Mouse (Mus musculus) C2C12 (cell line): ENCODE results near the gene Kcnip1. TPM values are rescaled to one million over a fixed set of nuclear protein-coding genes. Genes with fewer than 3 reads are reported as not detected.

Experiments used
- H3K27me3 ChIP-seq: one replicate; pipeline ENCODE4 v1.6.1; 2011; ENCODE audit not compliant: control insufficient read depth, insufficient read depth, insufficient read length
- H3K36me3 ChIP-seq: one replicate; pipeline ENCODE4 v1.6.1; 2011; ENCODE audit not compliant: control insufficient read depth, insufficient read depth
- H3K4me3 ChIP-seq: one replicate; pipeline ENCODE4 v1.5.1; 2011; ENCODE audit warnings: mild to moderate bottlenecking, control low read depth; ENCODE audit not compliant: poor library complexity, insufficient read depth, severe bottlenecking
- H3K79me2 ChIP-seq: one replicate; pipeline ENCODE4 v1.6.1; 2011; ENCODE audit not compliant: control insufficient read depth, insufficient read depth
- H3K79me3 ChIP-seq: one replicate; pipeline ENCODE4 v1.6.1; 2011; ENCODE audit warnings: low read depth, control low read depth
- H3ac ChIP-seq: one replicate; pipeline ENCODE3; 2011; ENCODE audit warnings: low read depth; ENCODE audit not compliant: control insufficient read depth, insufficient read length
- CEBPB ChIP-seq: IDR thresholded peaks from one replicate; pipeline ENCODE4 v1.6.1; 2011; ENCODE audit warnings: low read depth, mild to moderate bottlenecking, control low read depth, moderate library complexity
- CTCF ChIP-seq: IDR thresholded peaks from one replicate; pipeline ENCODE4 v1.5.1; 2011; ENCODE audit not compliant: control insufficient read depth, insufficient read depth, insufficient read length
- FOSL1 ChIP-seq: IDR thresholded peaks from one replicate; pipeline ENCODE4 v1.8.0; 2011; ENCODE audit warnings: mild to moderate bottlenecking, low read length; ENCODE audit not compliant: poor library complexity, insufficient read depth, severe bottlenecking
- MAX ChIP-seq: IDR thresholded peaks from one replicate; pipeline ENCODE4 v1.6.1; 2011; ENCODE audit warnings: mild to moderate bottlenecking, control low read depth
- MYOD1 ChIP-seq: IDR thresholded peaks from one replicate; pipeline ENCODE4 v1.6.1; 2011; ENCODE audit warnings: low read depth; ENCODE audit not compliant: control insufficient read depth, insufficient read length
- MYOG ChIP-seq: IDR thresholded peaks from one replicate; pipeline ENCODE4 v1.6.1; 2011; ENCODE audit not compliant: control insufficient read depth, insufficient read length; ENCODE audit errors: extremely low read depth
- USF1 ChIP-seq: IDR thresholded peaks from one replicate; pipeline ENCODE4 v1.6.1; 2011; ENCODE audit warnings: low read depth, mild to moderate bottlenecking, control low read depth, moderate library complexity
- polyA plus RNA-seq: library from polyadenylated mRNA; unstranded; fragments of >200 nt; fragmentation: generic; extraction: Trizol; gene quantifications from one replicate; pipeline ENCODE4 v1.2.1, GENCODE M21; 2012; ENCODE audit warnings: missing spikeins

The Kcnip1 gene
- polyA plus RNA-seq, 1 experiment: not detected

DNA sequence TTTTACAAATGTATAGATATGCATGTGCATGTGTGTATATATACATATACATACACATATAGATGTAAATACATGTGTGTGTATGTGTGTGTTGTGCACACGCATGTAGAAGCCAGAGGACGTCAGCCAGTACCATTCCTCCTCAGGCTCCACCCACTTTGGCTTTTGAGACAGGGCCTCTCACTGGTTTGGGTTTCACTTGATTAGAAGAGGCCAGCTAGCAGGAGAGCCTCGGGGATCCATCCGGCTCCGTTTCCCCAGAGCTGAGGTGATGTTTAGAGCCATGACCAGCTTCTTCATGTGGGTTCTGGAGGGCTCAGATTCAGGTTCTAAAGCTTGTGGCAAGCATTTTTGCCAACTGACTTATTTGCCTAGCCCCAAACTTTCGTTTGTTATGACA lies 89.5 kb downstream of the Kcnip1 start:
- Histone ChIP-seq H3ac (no peak overlapping the region), H3K4me3 (no peak overlapping the region), H3K79me3 (no peaks in the 10 kb centered on the region), H3K36me3 (no peaks in the 10 kb centered on the region), H3K79me2 (no peaks in the 10 kb centered on the region), H3K27me3 (no peaks in the 10 kb centered on the region)
- TF ChIP-seq FOSL1 (no peak), CTCF (no peak), USF1 (no peak), CEBPB (no peak), MAX (no peak)

DNA sequence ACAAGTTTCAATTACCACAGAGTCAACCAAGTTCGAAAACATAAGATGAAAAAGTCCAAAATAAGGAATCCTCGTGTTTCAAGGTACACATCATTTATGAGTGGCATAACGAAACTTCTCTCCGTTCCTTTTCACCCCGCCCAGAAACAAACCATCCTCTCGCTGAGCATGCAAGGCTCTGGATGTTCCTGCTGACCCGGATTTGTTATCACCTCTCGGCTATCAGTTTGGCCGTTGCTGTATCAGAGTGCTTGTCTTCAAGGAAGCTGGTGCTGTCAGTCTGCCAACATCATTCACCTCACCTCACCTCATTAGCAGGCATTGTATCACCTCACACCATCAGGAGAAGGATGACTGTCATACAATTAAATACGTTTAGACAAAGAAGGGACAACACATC lies 90.6 kb downstream of the Kcnip1 start:
- no peaks in the 10 kb centered on the region for H3K36me3 ChIP-seq
- H3K4me3 ChIP-seq: no peak overlapping the region
- TF ChIP-seq MYOG: no peak
- no peak for TF ChIP-seq FOSL1
- TF ChIP-seq MYOD1: no peak
- TF ChIP-seq CEBPB: no peak
- TF ChIP-seq MAX: no peak
- no peak for TF ChIP-seq USF1
- no peak for TF ChIP-seq CTCF
- no peak overlapping the region for H3ac ChIP-seq
- no peaks in the 10 kb centered on the region for H3K27me3 ChIP-seq
- no peaks in the 10 kb centered on the region for H3K79me2 ChIP-seq
- H3K79me3 ChIP-seq: no peaks in the 10 kb centered on the region

DNA sequence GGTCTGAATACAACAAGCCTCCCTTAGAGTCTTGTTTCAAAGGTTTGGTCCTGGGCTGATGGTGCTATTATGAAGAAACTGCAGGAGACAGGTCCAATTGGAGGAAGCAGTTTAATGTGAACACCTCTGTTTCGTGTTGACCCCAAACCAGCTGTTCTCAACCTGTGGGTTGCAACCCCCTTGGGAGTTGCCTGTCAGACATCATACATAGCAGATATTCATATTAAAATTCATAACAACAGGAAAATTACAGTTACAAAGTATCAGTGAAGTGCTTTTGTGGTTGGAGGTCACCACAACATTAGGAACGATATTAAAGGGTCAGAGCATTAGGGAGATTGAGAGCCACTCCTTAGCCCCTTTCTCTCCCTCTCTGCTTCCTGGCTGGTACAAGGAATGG lies 91.2 kb downstream of the Kcnip1 start:
- TF ChIP-seq MYOG (no peak), FOSL1 (no peak), CEBPB (no peak), USF1 (no peak), MAX (no peak), MYOD1 (no peak), CTCF (no peak)

GRCm38 (mm10) chr11:33891084-33891483 lies 101.9 kb downstream of the Kcnip1 start:
- TF ChIP-seq MAX: no peak
- TF ChIP-seq CEBPB: no peak
- TF ChIP-seq MYOG: no peak
- TF ChIP-seq FOSL1: no peak
- no peak for TF ChIP-seq MYOD1
- TF ChIP-seq USF1: no peak
- no peak for TF ChIP-seq CTCF
- Histone ChIP-seq H3K27me3 (peaks cover 3% of the 10 kb centered on the region), H3ac (no peak overlapping the region), H3K36me3 (no peaks in the 10 kb centered on the region), H3K79me2 (no peaks in the 10 kb centered on the region), H3K79me3 (no peaks in the 10 kb centered on the region), H3K4me3 (no peak overlapping the region)

More for the DNA sequence above, 91.2 kb downstream of the Kcnip1 start:
- H3K27me3 ChIP-seq: no peaks in the 10 kb centered on the region
- no peaks in the 10 kb centered on the region for H3K79me3 ChIP-seq
- no peak overlapping the region for H3ac ChIP-seq
- no peak overlapping the region for H3K4me3 ChIP-seq
- H3K36me3 ChIP-seq: no peaks in the 10 kb centered on the region
- no peaks in the 10 kb centered on the region for H3K79me2 ChIP-seq

DNA sequence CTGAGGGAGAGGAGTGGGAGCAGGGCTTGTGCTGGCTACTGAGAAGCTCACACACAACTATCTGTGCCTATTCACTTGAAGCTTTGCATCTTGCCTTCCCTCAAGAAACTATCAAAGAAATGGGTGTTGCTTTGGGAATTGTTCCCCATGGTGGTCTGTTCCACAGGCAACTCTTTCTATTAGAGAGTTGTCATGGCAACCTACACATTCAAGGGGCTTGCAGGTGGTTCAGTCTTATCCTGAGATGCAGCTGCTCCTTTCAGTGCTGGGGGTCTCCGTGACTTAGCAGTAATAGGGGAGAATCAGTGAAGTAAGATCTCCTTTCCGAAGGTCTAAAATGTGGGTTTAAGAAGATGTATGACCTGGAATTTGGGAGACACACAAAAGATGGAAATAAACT lies 102.6 kb downstream of the Kcnip1 start:
- no peaks in the 10 kb centered on the region for H3K79me2 ChIP-seq
- H3K36me3 ChIP-seq: no peaks in the 10 kb centered on the region
- H3K4me3 ChIP-seq: no peak overlapping the region
- H3ac ChIP-seq: no peak overlapping the region
- TF ChIP-seq USF1 (no peak), MAX (no peak), FOSL1 (no peak), MYOD1 (no peak), CTCF (no peak), CEBPB (no peak), MYOG (no peak)
- H3K79me3 ChIP-seq: no peaks in the 10 kb centered on the region
- H3K27me3 ChIP-seq: peaks cover 3% of the 10 kb centered on the region

DNA sequence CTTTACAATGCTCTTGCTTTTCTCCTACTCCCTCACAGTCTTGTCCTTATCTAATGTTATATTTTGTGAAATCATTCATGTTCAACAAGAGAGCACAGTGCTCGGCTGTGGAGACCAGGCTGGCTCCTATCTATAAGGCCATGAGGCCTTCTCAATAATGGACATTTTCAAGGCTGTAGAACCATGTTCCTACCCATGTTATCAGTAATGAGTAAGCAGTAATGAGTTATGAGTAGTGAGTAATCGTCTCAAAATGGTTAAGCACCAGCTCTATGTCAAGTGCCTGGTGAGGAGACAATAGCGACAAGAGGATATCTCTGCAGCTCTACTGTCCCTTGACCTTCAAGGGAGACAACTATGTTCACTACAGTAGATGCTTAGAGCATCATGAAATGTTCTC lies 105.3 kb downstream of the Kcnip1 start:
- Histone ChIP-seq H3ac (no peak overlapping the region), H3K79me2 (no peaks in the 10 kb centered on the region), H3K36me3 (no peaks in the 10 kb centered on the region), H3K79me3 (no peaks in the 10 kb centered on the region), H3K4me3 (no peak overlapping the region), H3K27me3 (no peaks in the 10 kb centered on the region)
- TF ChIP-seq USF1 (no peak), MYOG (no peak), FOSL1 (no peak), MYOD1 (no peak), CTCF (no peak), MAX (no peak), CEBPB (no peak)
